Mouse (Mus musculus) MEL (cell line): ENCODE measurements around the gene 0610010K14Rik. TPM values are rescaled to one million over a fixed set of nuclear protein-coding genes. Genes with fewer than 3 reads are reported as not detected.

Source experiments
- DNase-seq: peaks from one replicate; pipeline ENCODE4 v3.0.0; 2011; ENCODE audit warnings: low read depth, low spot score
- H3K27ac ChIP-seq: 2 replicates; pipeline ENCODE4 v1.5.1; 2012; ENCODE audit warnings: low read depth, mild to moderate bottlenecking, control low read depth, low read length, moderate library complexity; ENCODE audit not compliant: control insufficient read depth
- H3K27me3 ChIP-seq, 2 experiments: fragments of 150-350 bp in 1 of 2; sonication (generic) in 1 of 2; 2 replicates each; pipeline ENCODE4 v1.6.1; 2012; ENCODE audit warnings: low read length in 2 of 2, mild to moderate bottlenecking in 2 of 2, improper control_type of control experiment in 1 of 2, moderate library complexity in 1 of 2; ENCODE audit not compliant: insufficient read depth in 2 of 2, control insufficient read depth in 1 of 2
- H3K36me3 ChIP-seq, 2 experiments: 2 replicates each; pipeline ENCODE4 v1.6.1; 2012 to 2014; ENCODE audit warnings: low read length in 2 of 2, improper control_type of control experiment in 1 of 2, inconsistent platforms in 1 of 2, mild to moderate bottlenecking in 1 of 2; ENCODE audit not compliant: insufficient read depth in 2 of 2, control insufficient read depth in 1 of 2
- H3K4me1 ChIP-seq, 2 experiments: fragments of 150-350 bp in 1 of 2; sonication (generic) in 1 of 2; 2 replicates each; pipeline ENCODE4 v1.6.1; 2012; ENCODE audit warnings: low read length in 2 of 2, improper control_type of control experiment in 1 of 2, mild to moderate bottlenecking in 1 of 2; ENCODE audit not compliant: insufficient read depth in 2 of 2, control insufficient read depth in 1 of 2
- H3K4me3 ChIP-seq, 2 experiments: fragments of 150-350 bp in 1 of 2; sonication (generic) in 1 of 2; 2 replicates each; pipeline ENCODE4 v1.5.1; 2012; ENCODE audit warnings: low read depth in 2 of 2, low read length in 2 of 2, mild to moderate bottlenecking in 2 of 2, moderate library complexity in 2 of 2, control low read depth in 1 of 2, improper control_type of control experiment in 1 of 2; ENCODE audit not compliant: control insufficient read depth in 1 of 2, insufficient read depth in 1 of 2
- H3K79me2 ChIP-seq: 2 replicates; pipeline ENCODE4 v1.6.1; 2012; ENCODE audit warnings: mild to moderate bottlenecking, low read length, moderate library complexity; ENCODE audit not compliant: control insufficient read depth, poor library complexity, insufficient read depth
- H3K9ac ChIP-seq: 2 replicates; pipeline ENCODE4 v1.6.1; 2012; ENCODE audit warnings: low read depth, mild to moderate bottlenecking, control low read depth, low read length, moderate library complexity; ENCODE audit not compliant: control insufficient read depth, poor library complexity, severe bottlenecking
- H3K9me3 ChIP-seq: fragments of 150-350 bp; sonication (generic); replicated peaks from 2 replicates; pipeline ENCODE4 v1.6.1; 2012; ENCODE audit warnings: mild to moderate bottlenecking, low read length, improper control_type of control experiment, moderate library complexity; ENCODE audit not compliant: insufficient read depth
- CHD1 ChIP-seq: IDR thresholded peaks from 2 replicates; pipeline ENCODE4 v1.6.1; 2012; ENCODE audit warnings: low read depth, mild to moderate bottlenecking, inconsistent platforms, low read length, improper control_type of control experiment
- CHD2 ChIP-seq: IDR thresholded peaks from 2 replicates; pipeline ENCODE4 v1.6.1; 2011; ENCODE audit warnings: low read length, improper control_type of control experiment
- ELF1 ChIP-seq: IDR thresholded peaks from 2 replicates; pipeline ENCODE4 v1.6.1; 2014; ENCODE audit warnings: low read depth, mild to moderate bottlenecking, inconsistent platforms, low read length, improper control_type of control experiment, moderate library complexity
- EP300 ChIP-seq, 2 experiments: IDR thresholded peaks; 2 replicates each; pipeline ENCODE4 v1.6.1; 2011; ENCODE audit warnings: improper control_type of control experiment in 2 of 2, low read length in 2 of 2, low read depth in 1 of 2, mild to moderate bottlenecking in 1 of 2
- ETS1 ChIP-seq: IDR thresholded peaks from 2 replicates; pipeline ENCODE4 v1.6.1; 2012; ENCODE audit warnings: low read depth, mild to moderate bottlenecking, inconsistent platforms, low read length, improper control_type of control experiment, moderate library complexity
- GATA1 ChIP-seq: IDR thresholded peaks from 2 replicates; pipeline ENCODE4 v1.6.1; 2011; ENCODE audit warnings: low read depth, low read length, improper control_type of control experiment
- JUND ChIP-seq: IDR thresholded peaks from 2 replicates; pipeline ENCODE4 v1.6.1; 2011; ENCODE audit warnings: low read depth, mild to moderate bottlenecking, improper control_type of control experiment, low read length
- KAT2A ChIP-seq: conservative IDR thresholded peaks from 2 replicates; pipeline ENCODE4 v1.6.1; 2012; ENCODE audit warnings: low read depth, low read length, improper control_type of control experiment, inconsistent platforms
- MAFK ChIP-seq: IDR thresholded peaks from 2 replicates; pipeline ENCODE4 v1.6.1; 2011; ENCODE audit warnings: low read depth, mild to moderate bottlenecking, low read length, improper control_type of control experiment, borderline replicate concordance
- MAZ ChIP-seq: IDR thresholded peaks from 2 replicates; pipeline ENCODE4 v1.6.1; 2012; ENCODE audit warnings: low read depth, mild to moderate bottlenecking, inconsistent platforms, low read length, improper control_type of control experiment
- MXI1 ChIP-seq: IDR thresholded peaks from 2 replicates; pipeline ENCODE4 v1.6.1; 2011; ENCODE audit warnings: mild to moderate bottlenecking, low read depth, low read length, improper control_type of control experiment
- MYB ChIP-seq: IDR thresholded peaks from 2 replicates; pipeline ENCODE4 v1.6.1; 2011; ENCODE audit warnings: mild to moderate bottlenecking, low read depth, low read length, improper control_type of control experiment
- MYC ChIP-seq: IDR thresholded peaks from 2 replicates; pipeline ENCODE4 v1.6.1; 2011; ENCODE audit warnings: low read depth, mild to moderate bottlenecking, low read length, improper control_type of control experiment, moderate library complexity
- NELFE ChIP-seq: IDR thresholded peaks from 2 replicates; pipeline ENCODE4 v1.6.1; 2011; ENCODE audit warnings: low read depth, low read length, improper control_type of control experiment
- POLR2A ChIP-seq, 2 experiments: IDR thresholded peaks; 2 replicates each; pipeline ENCODE4 v1.6.1; 2011 to 2012; ENCODE audit warnings: low read length in 2 of 2, mild to moderate bottlenecking in 2 of 2, control low read depth in 1 of 2, improper control_type of control experiment in 1 of 2, low read depth in 1 of 2, moderate library complexity in 1 of 2; ENCODE audit not compliant: control insufficient read depth in 1 of 2, insufficient read depth in 1 of 2, poor library complexity in 1 of 2
- RCOR1 ChIP-seq: IDR thresholded peaks from 2 replicates; pipeline ENCODE4 v1.6.1; 2012; ENCODE audit warnings: low read depth, mild to moderate bottlenecking, inconsistent platforms, low read length, improper control_type of control experiment
- SIN3A ChIP-seq: IDR thresholded peaks from 2 replicates; pipeline ENCODE4 v1.6.1; 2012; ENCODE audit warnings: low read length, improper control_type of control experiment, inconsistent platforms
- TAL1 ChIP-seq: IDR thresholded peaks from 2 replicates; pipeline ENCODE4 v1.6.1; 2012; ENCODE audit warnings: mild to moderate bottlenecking, inconsistent platforms, low read length, moderate library complexity, mixed read lengths
- TCF12 ChIP-seq: IDR thresholded peaks from 2 replicates; pipeline ENCODE4 v1.6.1; 2014; ENCODE audit warnings: low read depth, mild to moderate bottlenecking, inconsistent platforms, low read length, improper control_type of control experiment, moderate library complexity
- ZC3H11A ChIP-seq: IDR thresholded peaks from 2 replicates; pipeline ENCODE4 v1.6.1; 2012; ENCODE audit warnings: low read depth, mild to moderate bottlenecking, inconsistent platforms, low read length, improper control_type of control experiment
- ZNF384 ChIP-seq: IDR thresholded peaks from 2 replicates; pipeline ENCODE4 v1.6.1; 2012; ENCODE audit warnings: low read depth, mild to moderate bottlenecking, inconsistent platforms, low read length, improper control_type of control experiment
- polyA plus RNA-seq, 2 experiments: library from polyadenylated mRNA; stranded (reverse) in 1 of 2; unstranded in 1 of 2; fragments of >175 nt in 1 of 2; fragments of >200 nt in 1 of 2; gene quantifications; 2 replicates each; pipeline versions ENCODE4 v1.2.1 to v1.2.4; 2012; ENCODE audit warnings: low replicate concordance in 2 of 2, low read depth in 1 of 2; ENCODE audit not compliant: insufficient read length in 2 of 2, insufficient read depth in 1 of 2, missing spikeins in 1 of 2
- total RNA-seq: library from RNA; depleted of rRNA; stranded (reverse); fragments of 300-350 nt; gene quantifications from 2 replicates; pipeline ENCODE4 v1.2.3, GENCODE M21; 2012

The 0610010K14Rik gene
- total and polyA plus RNA-seq, 3 experiments: 60.4 to 189 TPM; not detected in 1

- TF ChIP-seq NELFE: peak; percentile 97
- TF ChIP-seq MYB: 0 out of 2 replicates have a peak, but pooled peaks have one; percentile 34
- peak; percentile 53 for TF ChIP-seq TAL1
- no peak for TF ChIP-seq ZNF384
- TF ChIP-seq ZC3H11A: no peak
- TF ChIP-seq EP300 (IDR thresholded peaks at IDR 0.05; ENCODE audit: low read depth in 1 of 2, low read length in 2 of 2): peak in 1 of 2 experiments; percentile 51; a peak in 2 of 4 replicates
- peak; percentile 58 for TF ChIP-seq ELF1
- TF ChIP-seq JUND: no peak
- no peak; the same call in 1 of the 2 replicates for TF ChIP-seq KAT2A
- peak; percentile 63 for TF ChIP-seq ETS1
- peak; percentile 88 for TF ChIP-seq SIN3A
- TF ChIP-seq RCOR1: no peak
- TF ChIP-seq MXI1: peak; percentile 94
- TF ChIP-seq MYC: peak; percentile 73; the same call in 1 of the 2 replicates
- peak; percentile 88 to 98 for TF ChIP-seq POLR2A (IDR thresholded peaks at IDR 0.05; ENCODE audit: control insufficient read depth in 1 of 2, insufficient read depth in 1 of 2, low read depth in 1 of 2, low read length in 2 of 2, poor library complexity in 1 of 2)
- TF ChIP-seq MAZ: no peak; the same call in 1 of the 2 replicates
Observed at GRCm38 (mm10) chr11:70220731-70221602, 16.7 kb downstream of the 0610010K14Rik start, which contains the start of gene Slc16a13 (continued).

GRCm38 (mm10) chr11:70220323-70220722 lies 17.4 kb downstream of the 0610010K14Rik start:
- DNase-seq: no peak
- no peaks in the 10 kb centered on the region for H3K9me3 ChIP-seq
- TF ChIP-seq CHD1: no peak
- TF ChIP-seq MAFK: no peak
- TF ChIP-seq CHD2: no peak
- 0 out of 2 replicates have a peak, but pooled peaks have one; percentile 36 for TF ChIP-seq MAZ
- no peak for TF ChIP-seq ZC3H11A
- no peak for TF ChIP-seq TCF12
- no peak for TF ChIP-seq MXI1
- no peak for TF ChIP-seq MYB
- no peak for TF ChIP-seq GATA1
- TF ChIP-seq KAT2A: no peak
- 0 out of 4 replicates have a peak, but pooled peaks of 1 of the 2 experiments have one; percentile 51 for TF ChIP-seq POLR2A (IDR thresholded peaks at IDR 0.05; ENCODE audit: control insufficient read depth in 1 of 2, insufficient read depth in 1 of 2, low read depth in 1 of 2, low read length in 2 of 2, poor library complexity in 1 of 2)
- peaks cover 5% of the 10 kb centered on the region; the same call in 1 of the 2 replicates for H3K79me2 ChIP-seq
- H3K9ac ChIP-seq: peak overlapping the region; percentile 81
- peak overlapping the region; percentile 95 for H3K27ac ChIP-seq
- H3K4me3 ChIP-seq: peak overlapping the region; percentile 62 to 76
- H3K27me3 ChIP-seq: no peaks in the 10 kb centered on the region
- H3K36me3 ChIP-seq: peaks cover 0 to 5% of the 10 kb centered on the region in 2 experiments; a peak in 2 of 4 replicates
- peaks cover 5 to 7% of the 10 kb centered on the region in 2 experiments; a peak in 3 of 4 replicates for H3K4me1 ChIP-seq
